8 mouse cellular contexts compared by ENCODE assay signal in genomic region chr4:58079631-58080030, GRCm38 (mm10).
DNase-seq lines count a peak whose midpoint lies in the region; ATAC-seq and TF ChIP-seq lines count a peak whose summit lies in the region.
"Had no signal": no experiment of that assay in that cellular context is flagged by ENCODE, and none has a peak within 500 bp of the region (broad histone marks: within the 10 kb centered on the region; RNA-seq: fewer than 3 reads in every experiment).

No protein-coding gene starts in this region.

- H3K4me3 ChIP-seq in C2C12 (ENCODE audit: insufficient read depth, poor library complexity, severe bottlenecking) = no peak overlapping the region
- no peak overlapping the region for H3K4me3 ChIP-seq in liver, embryonic 14.5 days (ENCODE audit: insufficient read depth in 1 of 2, low read depth in 2 of 2, low read length in 2 of 2)
- H3K4me3 ChIP-seq in neural tube, embryonic 14.5 days (ENCODE audit: low read depth, low read length) = peak overlapping the region; percentile 12
- H3K4me3 ChIP-seq: heart, embryonic 15.5 days had no signal

- no peak overlapping the region for H3K27ac ChIP-seq in liver, embryonic 14.5 days
- no peak overlapping the region for H3K27ac ChIP-seq in neural tube, embryonic 14.5 days (ENCODE audit: low read depth, low read length)
- H3K27ac ChIP-seq: heart, embryonic 15.5 days had no signal

- peak; percentile 66; the same call in 1 of the 2 replicates for ATAC-seq in frontal cortex, adult (ENCODE audit: low TSS enrichment)
- ATAC-seq in liver, embryonic 14.5 days (ENCODE audit: insufficient read depth) = no peak
- peak; percentile 52; the same call in 1 of the 2 replicates for ATAC-seq in neural tube, embryonic 14.5 days (ENCODE audit: low read depth)

- peak; percentile 26 for DNase-seq in MEL-GATA-1-ER (ENCODE audit: extremely low read depth, low read depth)
- peak; percentile 57 for DNase-seq in cerebellum, adult 9-10 months
- peak; percentile 35 to 52 for DNase-seq in kidney, adult 8-10 months
- peak; percentile 17 to 24 (median 22) for DNase-seq in liver, embryonic 14.5 days (ENCODE audit: low read depth in 3 of 3, low spot score in 3 of 3)

- no peaks in the 10 kb centered on the region for H3K9me3 ChIP-seq in liver, embryonic 14.5 days (ENCODE audit: control insufficient read depth, low read length)
- no peaks in the 10 kb centered on the region for H3K9me3 ChIP-seq in neural tube, embryonic 14.5 days (ENCODE audit: control insufficient read depth, low read length)
- H3K9me3 ChIP-seq: heart, embryonic 15.5 days had no signal

- no peak for TF ChIP-seq EP300 in liver, embryonic 14.5 days (IDR thresholded peaks at IDR 0.05; ENCODE audit: low read depth)

- no peaks in the 10 kb centered on the region for H3K36me3 ChIP-seq in C2C12 (ENCODE audit: control insufficient read depth, insufficient read depth)
- no peaks in the 10 kb centered on the region for H3K36me3 ChIP-seq in liver, embryonic 14.5 days (replicated peaks; ENCODE audit: control insufficient read depth, insufficient read depth, low read depth)
- H3K36me3 ChIP-seq in neural tube, embryonic 14.5 days (ENCODE audit: control insufficient read depth, insufficient read depth, low read length) = no peaks in the 10 kb centered on the region
- H3K36me3 ChIP-seq: heart, embryonic 15.5 days had no signal

- H3K9ac ChIP-seq in liver, embryonic 14.5 days (replicated peaks) = no peak overlapping the region
- no peak overlapping the region for H3K9ac ChIP-seq in neural tube, embryonic 14.5 days (replicated peaks; ENCODE audit: low read depth, low read length)
- H3K9ac ChIP-seq: heart, embryonic 15.5 days had no signal

- H3K27me3 ChIP-seq in C2C12 (ENCODE audit: control insufficient read depth, insufficient read depth, insufficient read length) = no peaks in the 10 kb centered on the region
- H3K27me3 ChIP-seq in liver, embryonic 14.5 days (ENCODE audit: control insufficient read depth, insufficient read depth, low read length) = no peaks in the 10 kb centered on the region
- H3K27me3 ChIP-seq in neural tube, embryonic 14.5 days (ENCODE audit: control insufficient read depth, insufficient read depth, low read length) = no peaks in the 10 kb centered on the region
- H3K27me3 ChIP-seq: heart, embryonic 15.5 days had no signal

- no peaks in the 10 kb centered on the region for H3K79me2 ChIP-seq in C2C12 (ENCODE audit: control insufficient read depth, insufficient read depth)

- WGBS in liver, embryonic 14.5 days (ENCODE audit: insufficient replicate concordance) = 21% methylated on average over 10 of the region's 10 CpGs
- WGBS in neural tube, embryonic 14.5 days = 17% methylated on average over 10 of the region's 10 CpGs

- H3K4me2 ChIP-seq in liver, embryonic 14.5 days (ENCODE audit: low read depth) = no peak overlapping the region
- peak overlapping the region; percentile 38 for H3K4me2 ChIP-seq in neural tube, embryonic 14.5 days (ENCODE audit: low read depth, low read length)
- H3K4me2 ChIP-seq: heart, embryonic 15.5 days had no signal

- TF ChIP-seq CTCF in C2C12 (IDR thresholded peaks at IDR 0.05; ENCODE audit: control insufficient read depth, insufficient read depth, insufficient read length) = peak; percentile 26
- TF ChIP-seq CTCF in liver, embryonic 14.5 days (IDR thresholded peaks at IDR 0.05; ENCODE audit: low read depth) = peak; percentile 71

- no peaks in the 10 kb centered on the region for H3K4me1 ChIP-seq in liver, embryonic 14.5 days (replicated peaks; ENCODE audit: control insufficient read depth in 2 of 2, insufficient read depth in 2 of 2, low read length in 1 of 2)
- H3K4me1 ChIP-seq in neural tube, embryonic 14.5 days (ENCODE audit: control insufficient read depth, insufficient read depth, low read length) = no peaks in the 10 kb centered on the region
- H3K4me1 ChIP-seq: heart, embryonic 15.5 days had no signal

- H3ac ChIP-seq in C2C12 (ENCODE audit: control insufficient read depth, insufficient read length, low read depth) = no peak overlapping the region

- no peaks in the 10 kb centered on the region for H3K79me3 ChIP-seq in C2C12 (ENCODE audit: low read depth)

TF ChIP-seq in C2C12, 6 proteins besides CTCF, POLR2A, EP300 and RAD21:
- no peak for TF ChIP-seq CEBPB (IDR thresholded peaks at IDR 0.05; ENCODE audit: low read depth)
- TF ChIP-seq MYOG (IDR thresholded peaks at IDR 0.05; ENCODE audit: control insufficient read depth, extremely low read depth, insufficient read length) = no peak
- TF ChIP-seq MAX (IDR thresholded peaks at IDR 0.05) = no peak
- TF ChIP-seq USF1 (IDR thresholded peaks at IDR 0.05; ENCODE audit: low read depth) = no peak
- no peak for TF ChIP-seq MYOD1 (IDR thresholded peaks at IDR 0.05; ENCODE audit: control insufficient read depth, insufficient read length, low read depth)
